Mouse (Mus musculus): ENCODE measurements at regions not wholly inside any gene's neighbourhood (a gene's known extent, or its start where the extent isn't known, plus 50 kb on each side); places are given as distances from the start of the nearest gene placed in this dataset.

DNA sequence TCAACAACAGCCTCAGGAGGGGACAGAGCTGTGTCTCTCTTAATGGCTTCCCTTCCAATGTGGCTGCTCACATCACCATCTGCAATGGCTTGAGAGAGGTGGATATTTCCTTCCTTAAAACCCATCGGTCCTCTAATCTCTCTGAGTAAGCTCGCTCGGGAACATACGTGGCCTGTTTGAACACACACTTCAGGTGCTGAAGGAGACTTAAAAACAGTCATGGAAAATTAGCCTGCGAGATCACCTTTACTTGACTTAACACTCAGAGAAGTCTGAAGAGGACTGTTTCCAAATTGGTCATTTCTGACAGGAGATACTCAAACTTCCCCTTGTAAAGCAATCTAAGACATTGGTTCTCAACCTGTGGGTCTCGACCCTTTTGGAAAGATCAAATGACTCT lies 83.0 kb downstream of the Vegfa start:
- Histone ChIP-seq H3K36me3 (ENCODE audit: control insufficient read depth, insufficient read depth) (no peaks in the 10 kb centered on the region), H3K27ac (ENCODE audit: low read length) (no peak overlapping the region), H3K4me2 (ENCODE audit: low read depth, low read length) (no peak overlapping the region), H3K4me1 (ENCODE audit: control insufficient read depth, insufficient read depth, low read length) (peaks cover 5% of the 10 kb centered on the region; the same call in 1 of the 2 replicates), H3K4me3 (ENCODE audit: low read length) (no peak overlapping the region), H3K9me3 (replicated peaks; ENCODE audit: control insufficient read depth, low read length) (no peaks in the 10 kb centered on the region), H3K27me3 (ENCODE audit: control insufficient read depth, insufficient read depth, low read length) (0 out of 2 replicates have a peak, but pooled peaks cover 2% of the 10 kb centered on the region), H3K9ac (ENCODE audit: low read length) (no peak overlapping the region)
- 76% methylated on average over 6 of the region's 6 CpGs for whole genome bisulfite sequencing
- no peak for ATAC-seq (replicated peaks; ENCODE audit: extremely low read depth, insufficient read depth, low FRiP score)

DNA sequence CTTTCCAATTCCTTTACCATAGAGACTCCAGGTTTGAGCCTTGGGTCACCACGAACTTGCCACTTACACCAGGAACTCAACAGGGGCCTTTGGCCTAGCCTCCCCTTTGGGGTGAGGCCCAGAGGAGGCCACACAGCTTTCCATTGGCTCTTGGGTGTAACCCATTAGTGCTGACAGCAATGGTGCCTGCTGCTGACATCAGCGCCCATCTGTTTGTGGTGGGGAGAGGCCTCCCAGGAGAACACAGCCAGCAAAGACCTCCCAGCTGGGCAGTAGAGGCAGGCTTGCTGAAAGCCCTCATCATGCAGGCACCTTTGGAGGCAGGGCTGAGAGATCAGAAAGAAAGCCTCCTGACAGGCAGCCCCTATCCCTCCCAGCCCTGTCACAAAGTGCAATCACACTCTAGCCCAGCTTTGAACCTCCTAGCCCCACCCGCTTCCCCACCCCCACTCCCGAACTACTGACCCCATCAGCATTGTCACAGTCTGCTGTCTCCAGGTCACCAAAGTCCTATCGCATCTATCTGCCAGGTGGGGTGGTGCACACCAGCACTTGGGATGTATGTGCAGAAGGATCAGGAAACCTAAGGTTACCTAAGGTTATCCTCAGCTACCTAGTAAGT lies 83.7 kb downstream of the Vegfa start:
- 0 out of 2 replicates have a peak, but pooled peaks cover 2% of the 10 kb centered on the region for H3K27me3 ChIP-seq (ENCODE audit: control insufficient read depth, insufficient read depth, low read length)
- 55% methylated on average over 5 of the region's 5 CpGs for WGBS

DNA sequence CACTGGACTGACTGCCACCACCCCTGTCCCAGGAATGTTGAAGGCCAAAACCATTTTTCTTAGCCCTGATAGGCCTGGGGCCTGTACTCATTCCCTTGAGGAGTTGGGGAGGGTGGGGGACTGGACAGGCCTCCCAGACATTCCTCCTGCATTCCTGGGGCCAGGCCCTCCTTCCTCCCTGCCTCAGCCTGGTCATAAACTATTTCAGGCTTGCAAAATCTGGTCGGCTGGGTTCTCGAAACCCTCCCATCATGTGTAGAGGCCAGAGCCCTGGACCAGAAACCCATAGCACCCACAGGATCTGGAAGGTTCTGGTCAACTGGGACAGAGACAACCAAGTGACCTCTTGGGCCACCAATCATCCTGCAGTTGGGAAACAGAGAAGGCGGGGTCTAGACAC lies 87.2 kb downstream of the Vegfa start:
- Histone ChIP-seq H3K9me3 (replicated peaks; ENCODE audit: control insufficient read depth, low read length) (no peaks in the 10 kb centered on the region), H3K27me3 (ENCODE audit: control insufficient read depth, insufficient read depth, low read length) (0 out of 2 replicates have a peak, but pooled peaks cover 2% of the 10 kb centered on the region), H3K4me1 (ENCODE audit: control insufficient read depth, insufficient read depth, low read length) (0 out of 2 replicates have a peak, but pooled peaks cover 3% of the 10 kb centered on the region), H3K4me2 (ENCODE audit: low read depth, low read length) (no peak overlapping the region), H3K36me3 (ENCODE audit: control insufficient read depth, insufficient read depth) (no peaks in the 10 kb centered on the region), H3K9ac (ENCODE audit: low read length) (no peak overlapping the region), H3K27ac (ENCODE audit: low read length) (no peak overlapping the region), H3K4me3 (ENCODE audit: low read length) (no peak overlapping the region)
- 0 out of 2 replicates have a peak, but pooled peaks have one; percentile 14 for ATAC-seq (replicated peaks; ENCODE audit: extremely low read depth, insufficient read depth, low FRiP score)
- WGBS = 62% methylated on average over 3 of the region's 3 CpGs

More for the DNA sequence above, 83.7 kb downstream of the Vegfa start:
- H3K4me2 ChIP-seq (ENCODE audit: low read depth, low read length) = no peak overlapping the region
- ATAC-seq (replicated peaks; ENCODE audit: extremely low read depth, insufficient read depth, low FRiP score) = no peak
- no peaks in the 10 kb centered on the region for H3K9me3 ChIP-seq (replicated peaks; ENCODE audit: control insufficient read depth, low read length)
- no peak overlapping the region for H3K4me3 ChIP-seq (ENCODE audit: low read length)
- H3K9ac ChIP-seq (ENCODE audit: low read length) = no peak overlapping the region
- H3K36me3 ChIP-seq (ENCODE audit: control insufficient read depth, insufficient read depth) = no peaks in the 10 kb centered on the region
- peaks cover 5% of the 10 kb centered on the region; the same call in 1 of the 2 replicates for H3K4me1 ChIP-seq (ENCODE audit: control insufficient read depth, insufficient read depth, low read length)
- no peak overlapping the region for H3K27ac ChIP-seq (ENCODE audit: low read length)

DNA sequence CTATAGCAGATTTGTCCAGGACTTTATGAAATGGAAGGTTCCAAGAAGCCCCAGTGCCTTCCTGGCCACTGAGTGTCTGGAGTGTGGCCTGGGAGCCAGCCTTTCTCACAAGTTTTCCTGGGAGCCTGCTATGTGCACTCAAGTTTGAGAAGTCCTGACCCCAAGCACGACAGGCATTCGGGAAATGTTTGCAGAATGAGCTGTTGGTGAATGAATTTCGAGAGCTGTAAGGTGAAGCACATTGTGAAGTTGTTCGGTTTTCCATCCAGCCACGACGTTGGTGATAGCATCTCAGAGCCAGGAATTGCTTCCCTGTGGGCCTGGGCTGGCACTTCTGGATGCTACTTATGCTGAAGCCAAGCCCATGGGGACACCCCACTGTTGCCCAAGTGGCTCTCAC lies 88.9 kb downstream of the Vegfa start:
- Histone ChIP-seq H3K36me3 (ENCODE audit: control insufficient read depth, insufficient read depth) (no peaks in the 10 kb centered on the region), H3K27ac (ENCODE audit: low read length) (no peak overlapping the region), H3K9me3 (replicated peaks; ENCODE audit: control insufficient read depth, low read length) (no peaks in the 10 kb centered on the region), H3K4me3 (ENCODE audit: low read length) (no peak overlapping the region), H3K4me2 (ENCODE audit: low read depth, low read length) (no peak overlapping the region), H3K27me3 (ENCODE audit: control insufficient read depth, insufficient read depth, low read length) (no peaks in the 10 kb centered on the region), H3K9ac (ENCODE audit: low read length) (no peak overlapping the region), H3K4me1 (ENCODE audit: control insufficient read depth, insufficient read depth, low read length) (0 out of 2 replicates have a peak, but pooled peaks cover 7% of the 10 kb centered on the region)
- no peak for ATAC-seq (replicated peaks; ENCODE audit: extremely low read depth, insufficient read depth, low FRiP score)
- WGBS = 47% methylated on average over 6 of the region's 6 CpGs

DNA sequence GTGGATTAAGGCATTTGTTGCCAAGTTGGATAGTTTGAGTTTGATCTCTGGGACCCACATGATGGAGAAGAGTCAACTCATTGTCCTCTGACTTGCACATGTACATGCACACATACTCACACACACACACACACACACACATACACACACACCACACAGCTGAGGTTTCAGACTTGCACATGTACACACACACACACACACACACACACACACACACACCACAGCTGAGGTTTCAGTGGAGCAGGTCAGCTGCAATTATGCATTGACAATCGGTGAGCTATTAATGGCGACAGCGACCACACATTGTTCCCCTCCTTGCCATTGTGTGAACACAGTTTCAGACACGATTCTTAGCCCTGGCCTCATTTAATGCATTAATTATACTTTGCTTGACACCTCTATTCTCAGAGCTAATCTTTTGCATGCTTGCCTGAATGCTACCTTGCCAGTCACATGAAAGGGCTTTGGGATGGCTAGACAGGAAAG lies 90.2 kb downstream of the Vegfa start:
- ATAC-seq (replicated peaks; ENCODE audit: extremely low read depth, insufficient read depth, low FRiP score) = no peak
- Histone ChIP-seq H3K9me3 (replicated peaks; ENCODE audit: control insufficient read depth, low read length) (no peaks in the 10 kb centered on the region), H3K27me3 (ENCODE audit: control insufficient read depth, insufficient read depth, low read length) (no peaks in the 10 kb centered on the region), H3K4me1 (ENCODE audit: control insufficient read depth, insufficient read depth, low read length) (0 out of 2 replicates have a peak, but pooled peaks cover 7% of the 10 kb centered on the region), H3K4me3 (ENCODE audit: low read length) (no peak overlapping the region), H3K27ac (ENCODE audit: low read length) (no peak overlapping the region), H3K36me3 (ENCODE audit: control insufficient read depth, insufficient read depth) (no peaks in the 10 kb centered on the region), H3K9ac (ENCODE audit: low read length) (no peak overlapping the region), H3K4me2 (ENCODE audit: low read depth, low read length) (no peak overlapping the region)
- WGBS = 69% methylated on average over 4 of the region's 4 CpGs

DNA sequence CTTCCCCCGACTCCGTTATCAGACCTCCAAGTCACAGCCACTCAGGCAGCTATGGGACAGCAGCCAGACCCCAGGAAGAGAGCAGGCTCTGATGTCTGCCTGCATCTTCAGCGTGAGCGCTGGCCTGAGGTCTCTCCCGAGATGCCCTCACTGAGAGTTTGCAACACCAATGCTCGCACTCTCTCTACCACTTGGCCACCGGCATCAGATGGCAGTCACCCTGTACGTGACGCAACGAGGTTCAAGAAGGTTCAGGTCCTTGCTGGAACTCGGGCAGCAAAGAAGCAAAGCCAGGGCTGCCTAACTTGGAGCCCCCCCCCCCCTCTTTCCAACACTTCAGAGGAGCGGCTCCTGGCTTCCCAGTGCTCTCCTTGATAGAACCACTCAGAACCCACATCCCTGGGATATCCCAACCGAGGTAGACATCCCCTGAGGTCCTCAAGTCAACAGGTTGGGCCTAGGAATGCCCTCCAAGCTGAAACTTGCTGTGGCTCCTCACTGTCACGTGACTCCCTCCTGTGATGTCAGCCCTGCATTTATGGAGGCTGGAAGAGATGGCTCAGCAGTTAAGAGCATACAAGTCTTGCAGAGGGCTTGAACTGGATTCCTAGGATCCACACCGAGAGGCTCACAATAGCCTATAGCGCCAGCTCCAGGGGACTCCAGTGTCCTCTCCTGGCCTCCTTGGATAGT lies 91.9 kb downstream of the Vegfa start:
- no peaks in the 10 kb centered on the region for H3K36me3 ChIP-seq (ENCODE audit: control insufficient read depth, insufficient read depth)
- H3K27me3 ChIP-seq (ENCODE audit: control insufficient read depth, insufficient read depth, low read length) = no peaks in the 10 kb centered on the region
- H3K4me1 ChIP-seq (ENCODE audit: control insufficient read depth, insufficient read depth, low read length) = 0 out of 2 replicates have a peak, but pooled peaks cover 7% of the 10 kb centered on the region
- no peak overlapping the region for H3K4me3 ChIP-seq (ENCODE audit: low read length)
- ATAC-seq (replicated peaks; ENCODE audit: extremely low read depth, insufficient read depth, low FRiP score) = no peak
- H3K4me2 ChIP-seq (ENCODE audit: low read depth, low read length) = no peak overlapping the region
- H3K27ac ChIP-seq (ENCODE audit: low read length) = no peak overlapping the region
- 48% methylated on average over 16 of the region's 16 CpGs for WGBS
- H3K9me3 ChIP-seq (replicated peaks; ENCODE audit: control insufficient read depth, low read length) = no peaks in the 10 kb centered on the region
- no peak overlapping the region for H3K9ac ChIP-seq (ENCODE audit: low read length)

DNA sequence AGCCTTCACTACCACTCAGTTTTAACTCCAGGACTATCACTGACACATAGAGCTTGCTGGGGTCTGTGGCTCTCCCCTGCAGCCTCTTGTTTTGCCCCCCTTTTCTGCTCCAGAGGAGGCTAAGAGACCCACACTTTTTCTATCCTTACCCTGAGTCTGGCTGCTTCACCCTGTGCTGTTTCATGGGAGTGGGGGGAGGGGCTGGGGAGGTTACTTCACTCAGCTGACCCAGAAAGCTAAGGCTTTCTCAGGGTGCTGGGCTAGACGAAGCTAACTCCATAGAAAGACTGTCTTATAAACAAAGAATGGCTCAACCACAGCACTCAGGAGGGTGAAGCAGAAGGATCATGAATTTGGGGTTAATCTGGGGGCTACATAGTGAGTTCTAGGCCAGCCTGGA lies 93.9 kb downstream of the Vegfa start:
- H3K9ac ChIP-seq (ENCODE audit: low read length) = no peak overlapping the region
- H3K27ac ChIP-seq (ENCODE audit: low read length) = no peak overlapping the region
- H3K9me3 ChIP-seq (replicated peaks; ENCODE audit: control insufficient read depth, low read length) = no peaks in the 10 kb centered on the region
- H3K27me3 ChIP-seq (ENCODE audit: control insufficient read depth, insufficient read depth, low read length) = no peaks in the 10 kb centered on the region
- H3K4me3 ChIP-seq (ENCODE audit: low read length) = no peak overlapping the region
- 56% methylated on average over 1 of the region's 1 CpGs for WGBS
- no peak overlapping the region for H3K4me2 ChIP-seq (ENCODE audit: low read depth, low read length)
- no peaks in the 10 kb centered on the region for H3K36me3 ChIP-seq (ENCODE audit: control insufficient read depth, insufficient read depth)
- ATAC-seq (replicated peaks; ENCODE audit: extremely low read depth, insufficient read depth, low FRiP score) = no peak
- H3K4me1 ChIP-seq (ENCODE audit: control insufficient read depth, insufficient read depth, low read length) = 0 out of 2 replicates have a peak, but pooled peaks cover 7% of the 10 kb centered on the region

DNA sequence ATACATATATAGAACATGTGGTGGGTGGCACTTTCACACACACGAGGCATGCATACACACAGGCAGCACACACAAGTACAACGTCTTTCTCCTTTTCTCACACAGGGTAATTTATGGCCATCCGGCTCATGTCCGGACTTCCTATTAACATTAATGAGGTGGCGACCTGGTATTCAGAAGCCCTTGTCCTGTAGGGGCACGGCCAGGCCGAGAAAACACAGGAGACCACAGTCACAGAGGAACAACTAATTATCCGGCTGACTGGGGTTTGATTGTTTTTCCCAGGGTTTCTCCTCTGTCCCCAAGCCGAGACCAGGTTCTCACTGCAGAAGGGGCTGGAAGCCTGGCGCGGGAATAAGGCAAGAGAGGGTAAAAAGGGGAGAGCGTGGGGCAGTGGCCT lies 95.6 kb downstream of the Vegfa start:
- 75% methylated on average over 12 of the region's 12 CpGs for WGBS
- ATAC-seq (replicated peaks; ENCODE audit: extremely low read depth, insufficient read depth, low FRiP score) = no peak
- no peaks in the 10 kb centered on the region for H3K9me3 ChIP-seq (replicated peaks; ENCODE audit: control insufficient read depth, low read length)

DNA sequence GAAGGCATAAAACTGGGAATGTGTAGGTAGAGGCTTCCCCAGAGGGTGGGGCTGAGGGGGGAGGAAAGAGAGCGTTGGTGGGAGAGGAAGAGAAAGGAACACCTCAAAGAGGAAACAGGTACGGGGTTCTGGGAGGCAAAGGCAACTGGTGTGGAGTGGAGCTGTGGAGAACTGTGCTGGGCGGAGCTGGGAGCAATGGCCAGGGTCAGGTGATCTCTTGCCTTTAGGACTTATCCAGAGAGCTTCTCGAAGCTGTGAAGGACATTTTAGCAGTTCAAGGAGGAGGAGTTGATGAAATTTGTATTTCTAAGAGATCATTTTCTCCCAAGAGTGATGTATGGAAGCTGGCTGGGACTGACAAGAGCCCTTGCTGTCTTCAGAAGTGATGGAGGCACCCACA lies 96.9 kb downstream of the Vegfa start:
- no peaks in the 10 kb centered on the region for H3K36me3 ChIP-seq (ENCODE audit: control insufficient read depth, insufficient read depth)
- 0 out of 2 replicates have a peak, but pooled peaks cover 6% of the 10 kb centered on the region for H3K4me1 ChIP-seq (ENCODE audit: control insufficient read depth, insufficient read depth, low read length)
- H3K4me2 ChIP-seq (ENCODE audit: low read depth, low read length) = no peak overlapping the region
- no peak overlapping the region for H3K27ac ChIP-seq (ENCODE audit: low read length)
- no peak overlapping the region for H3K9ac ChIP-seq (ENCODE audit: low read length)
- whole genome bisulfite sequencing = 71% methylated on average over 4 of the region's 4 CpGs
- no peaks in the 10 kb centered on the region for H3K27me3 ChIP-seq (ENCODE audit: control insufficient read depth, insufficient read depth, low read length)
- H3K9me3 ChIP-seq (replicated peaks; ENCODE audit: control insufficient read depth, low read length) = no peaks in the 10 kb centered on the region
- H3K4me3 ChIP-seq (ENCODE audit: low read length) = no peak overlapping the region
- no peak for ATAC-seq (replicated peaks; ENCODE audit: extremely low read depth, insufficient read depth, low FRiP score)

More for the DNA sequence above, 95.6 kb downstream of the Vegfa start:
- H3K4me2 ChIP-seq (ENCODE audit: low read depth, low read length) = no peak overlapping the region
- H3K27me3 ChIP-seq (ENCODE audit: control insufficient read depth, insufficient read depth, low read length) = no peaks in the 10 kb centered on the region
- no peak overlapping the region for H3K27ac ChIP-seq (ENCODE audit: low read length)
- H3K9ac ChIP-seq (ENCODE audit: low read length) = no peak overlapping the region
- 0 out of 2 replicates have a peak, but pooled peaks cover 7% of the 10 kb centered on the region for H3K4me1 ChIP-seq (ENCODE audit: control insufficient read depth, insufficient read depth, low read length)
- no peaks in the 10 kb centered on the region for H3K36me3 ChIP-seq (ENCODE audit: control insufficient read depth, insufficient read depth)
- H3K4me3 ChIP-seq (ENCODE audit: low read length) = no peak overlapping the region
